ENCODE assay signal across 8 mouse cellular contexts in genomic region chr15:78447746-78448535, GRCm38 (mm10). TPM values are rescaled to one million over a fixed set of nuclear protein-coding genes. Genes with fewer than 3 reads are reported as not detected.
DNase-seq lines count a peak whose midpoint lies in the region; ATAC-seq lines count a peak whose summit lies in the region.

No protein-coding gene starts in this region.

- under 1% methylated on average over 22 of the region's 22 CpGs for WGBS in hindbrain, embryonic 14.5 days

- no peaks in the 10 kb centered on the region for H3K27me3 ChIP-seq in hindbrain, embryonic 14.5 days (ENCODE audit: control insufficient read depth, insufficient read depth, low read length)

- H3K9ac ChIP-seq in hindbrain, embryonic 14.5 days = peak overlapping the region; percentile 54

- 0 out of 2 replicates have a peak, but pooled peaks cover 6% of the 10 kb centered on the region for H3K4me1 ChIP-seq in hindbrain, embryonic 14.5 days (replicated peaks; ENCODE audit: control insufficient read depth, insufficient read depth, low read length)

- peak overlapping the region; percentile 21 for H3K4me3 ChIP-seq in hindbrain, embryonic 14.5 days (replicated peaks; ENCODE audit: low read length)

- H3K36me3 ChIP-seq in hindbrain, embryonic 14.5 days (replicated peaks; ENCODE audit: control insufficient read depth, insufficient read depth) = no peaks in the 10 kb centered on the region

- H3K9me3 ChIP-seq in hindbrain, embryonic 14.5 days (ENCODE audit: control insufficient read depth, low read length) = no peaks in the 10 kb centered on the region

- H3K4me2 ChIP-seq in hindbrain, embryonic 14.5 days (replicated peaks) = peak overlapping the region; percentile 63

- peak; percentile 62; the same call in 1 of the 2 replicates for ATAC-seq in hindbrain, embryonic 14.5 days (ENCODE audit: low FRiP score)

- peak overlapping the region; percentile 81 for H3K27ac ChIP-seq in hindbrain, embryonic 14.5 days

- DNase-seq in R1 (ENCODE audit: low read depth, low spot score) = peak; percentile 91
- DNase-seq in cerebellum, postnatal 25 days = peak; percentile 96 to 99
- DNase-seq in frontal cortex, postnatal 36 days (ENCODE audit: low spot score in 2 of 2) = peak; percentile 94 to 95
- DNase-seq in hindbrain, embryonic 14.5 days (ENCODE audit: low spot score) = peak; percentile 97
- DNase-seq in layer of hippocampus, postnatal 25 days (ENCODE audit: extremely low spot score in 1 of 2, low spot score in 1 of 2) = peak; percentile 97 to 100
- DNase-seq in lung, postnatal 25 days (ENCODE audit: low spot score) = peak; percentile 94
- peak; percentile 72 for DNase-seq in retina, adult 2 months (ENCODE audit: low read depth, low spot score)
- peak; percentile 90 for DNase-seq in thymus, postnatal 25 days

RNA-seq across cellular contexts. Expression of gene Kctd17, which starts 19.6 kb away (rescaled TPM):
- polyA plus RNA-seq in hindbrain, embryonic 14.5 days (2014; fragmentation: Nextera tagmentation; extraction: Ambion mirVana) = 134 and 141 TPM in 2 replicates
- 100 to 1,000 TPM; 257 to 260 TPM for total RNA-seq in layer of hippocampus, postnatal 25 days (2021)

RNA-seq across cellular contexts. Expression of gene Tmprss6, which starts 20.5 kb away (rescaled TPM):
- 0.48 and 1.1 TPM in 2 replicates for polyA plus RNA-seq in hindbrain, embryonic 14.5 days (2014; fragmentation: Nextera tagmentation; extraction: Ambion mirVana)
- total RNA-seq in layer of hippocampus, postnatal 25 days (2021) = 1 to 10 TPM in 1 of 2 experiments, under 1 TPM in 1; 0.61 to 4.5 TPM

RNA-seq across cellular contexts. Expression of gene Mpst, which starts 41.7 kb away (rescaled TPM):
- polyA plus RNA-seq in hindbrain, embryonic 14.5 days (2014; fragmentation: Nextera tagmentation; extraction: Ambion mirVana) = 3.2 and 4.2 TPM in 2 replicates
- total RNA-seq in layer of hippocampus, postnatal 25 days (2021) = 10 to 100 TPM; 33.6 to 39.4 TPM

RNA-seq across cellular contexts. Expression of gene Tst, which starts 42.2 kb away (rescaled TPM):
- 21.4 and 23.7 TPM in 2 replicates for polyA plus RNA-seq in hindbrain, embryonic 14.5 days (2014; fragmentation: Nextera tagmentation; extraction: Ambion mirVana)
- 10 to 100 TPM; 41.4 to 42.4 TPM for total RNA-seq in layer of hippocampus, postnatal 25 days (2021)

RNA-seq across cellular contexts. Expression of gene Il2rb, which starts 47.1 kb away (rescaled TPM):
- 0.14 and 0.20 TPM in 2 replicates for polyA plus RNA-seq in hindbrain, embryonic 14.5 days (2014; fragmentation: Nextera tagmentation; extraction: Ambion mirVana)
- total RNA-seq in layer of hippocampus, postnatal 25 days (2021) = under 1 TPM in 1 of 2 experiments, not detected in 1; 0.05 TPM

Comparison
In these comparisons a context has a peak if more than half of its experiments do, and no peak if none do; other contexts are left out.
1. Peak in every context shown above with its lines: DNase-seq, ATAC-seq, H3K4me3 ChIP-seq and H3K27ac ChIP-seq.